Mouse (Mus musculus) cerebellum, adult 2 months (tissue): ENCODE data around the gene Dip2c. TPM values are rescaled to one million over a fixed set of nuclear protein-coding genes. Genes with fewer than 3 reads are reported as not detected.

ENCODE experiments used
- DNase-seq, 2 experiments: peaks; one replicate each; pipeline ENCODE4 v3.0.0; 2021
- H3K27ac ChIP-seq: fragments of 200-500 bp; 2 replicates; pipeline ENCODE4 v1.5.1; 2012; ENCODE audit warnings: low read length, control low read depth, inconsistent platforms; ENCODE audit not compliant: insufficient read depth
- H3K27me3 ChIP-seq: fragments of 200-500 bp; 2 replicates; pipeline ENCODE4 v1.6.1; 2012; ENCODE audit warnings: inconsistent platforms, mild to moderate bottlenecking, low read length, moderate library complexity; ENCODE audit not compliant: control insufficient read depth, insufficient read depth
- H3K4me1 ChIP-seq: fragments of 200-500 bp; 2 replicates; pipeline ENCODE4 v1.6.1; 2011; ENCODE audit warnings: low read length; ENCODE audit not compliant: control insufficient read depth, insufficient read depth
- H3K4me3 ChIP-seq: fragments of 200-500 bp; replicated peaks from 2 replicates; pipeline ENCODE3; 2011; ENCODE audit warnings: mild to moderate bottlenecking, low read depth, low read length, control low read depth; ENCODE audit not compliant: insufficient read depth
- CTCF ChIP-seq: fragments of 200-500 bp; IDR thresholded peaks from 2 replicates; pipeline ENCODE4 v1.5.1; 2011; ENCODE audit warnings: low read depth, mild to moderate bottlenecking, control low read depth, low read length, moderate library complexity, borderline replicate concordance; ENCODE audit not compliant: insufficient read depth
- POLR2A ChIP-seq: fragments of 200-500 bp; IDR thresholded peaks from 2 replicates; pipeline ENCODE4 v1.6.1; 2011; ENCODE audit warnings: low read length, control low read depth, borderline replicate concordance; ENCODE audit not compliant: insufficient read depth
- WGBS: fragments of 180-500 bp; shearing (Covaris S2); methylation state at CpG from one replicate; pipeline ENCODE4 v1.1.7; 2018; 5-methylcytosine and 5-hydroxymethylcytosine counted together
- polyA plus RNA-seq: library from polyadenylated mRNA; depleted of rRNA; stranded (reverse); fragments of >200 nt; gene quantifications from 2 replicates; pipeline ENCODE4 v1.2.3, GENCODE M21; 2012

Gene Dip2c
- polyA plus RNA-seq, 1 experiment: 22.8 TPM

- Histone ChIP-seq H3K4me3 (peak overlapping the region; percentile 86), H3K27ac (peak overlapping the region; percentile 82; the same call in 1 of the 2 replicates), H3K4me1 (peaks cover 5% of the 10 kb centered on the region; the same call in 1 of the 2 replicates), H3K27me3 (no peaks in the 10 kb centered on the region)
- no peak for TF ChIP-seq CTCF
- TF ChIP-seq POLR2A: no peak; the same call in 1 of the 2 replicates
- peak in 1 of 2 experiments; percentile 52 for DNase-seq
- WGBS: under 1% methylated on average over 15 of the region's 15 CpGs
Measured at GRCm38 (mm10) chr13:9277621-9277960, 1.3 kb downstream of the Dip2c start.

- Histone ChIP-seq H3K27me3 (no peaks in the 10 kb centered on the region), H3K27ac (no peak overlapping the region), H3K4me3 (no peak overlapping the region), H3K4me1 (peaks cover 8% of the 10 kb centered on the region; the same call in 1 of the 2 replicates)
- no peak for DNase-seq
- TF ChIP-seq POLR2A: no peak
- no peak for TF ChIP-seq CTCF
- 86% methylated on average over 5 of the region's 5 CpGs for WGBS
Measured at GRCm38 (mm10) chr13:9278636-9279035, 2.3 kb downstream of the Dip2c start.

GRCm38 (mm10) chr13:9283050-9283449 is 6.7 kb downstream of the Dip2c start:
- Histone ChIP-seq H3K27ac (no peak overlapping the region), H3K4me1 (peaks cover 8% of the 10 kb centered on the region; the same call in 1 of the 2 replicates), H3K4me3 (no peak overlapping the region), H3K27me3 (no peaks in the 10 kb centered on the region)
- DNase-seq: no peak
- TF ChIP-seq POLR2A (no peak), CTCF (no peak)
- WGBS: 81% methylated on average over 13 of the region's 13 CpGs

- WGBS: 39% methylated on average over 2 of the region's 2 CpGs
- H3K4me1 ChIP-seq: peaks cover 5% of the 10 kb centered on the region; the same call in 1 of the 2 replicates
- no peaks in the 10 kb centered on the region for H3K27me3 ChIP-seq
- TF ChIP-seq POLR2A (no peak), CTCF (no peak)
- DNase-seq: no peak
- no peak overlapping the region for H3K4me3 ChIP-seq
- H3K27ac ChIP-seq: no peak overlapping the region
Measured at GRCm38 (mm10) chr13:9289916-9290315, 13.6 kb downstream of the Dip2c start.

- 84% methylated on average over 6 of the region's 6 CpGs for WGBS
- peaks cover 2% of the 10 kb centered on the region; the same call in 1 of the 2 replicates for H3K4me1 ChIP-seq
Measured at GRCm38 (mm10) chr13:9296285-9296684, 20.0 kb downstream of the Dip2c start.

GRCm38 (mm10) chr13:9297266-9297665 is 20.9 kb downstream of the Dip2c start:
- H3K27me3 ChIP-seq: no peaks in the 10 kb centered on the region
- DNase-seq: no peak
- 80% methylated on average over 3 of the region's 3 CpGs for WGBS

More at GRCm38 (mm10) chr13:9296285-9296684, 20.0 kb downstream of the Dip2c start:
- Histone ChIP-seq H3K4me3 (no peak overlapping the region), H3K27ac (no peak overlapping the region), H3K27me3 (no peaks in the 10 kb centered on the region)
- DNase-seq: no peak
- TF ChIP-seq POLR2A (no peak), CTCF (no peak)

GRCm38 (mm10) chr13:9297689-9298088 is 21.4 kb downstream of the Dip2c start:
- WGBS: 62% methylated on average over 3 of the region's 3 CpGs
- no peak overlapping the region for H3K27ac ChIP-seq
- DNase-seq: no peak
- no peak for TF ChIP-seq CTCF
- TF ChIP-seq POLR2A: no peak
- H3K4me1 ChIP-seq: peaks cover 2% of the 10 kb centered on the region; the same call in 1 of the 2 replicates
- H3K27me3 ChIP-seq: no peaks in the 10 kb centered on the region
- H3K4me3 ChIP-seq: no peak overlapping the region

More at GRCm38 (mm10) chr13:9297266-9297665, 20.9 kb downstream of the Dip2c start:
- Histone ChIP-seq H3K27ac (no peak overlapping the region), H3K4me3 (no peak overlapping the region), H3K4me1 (peaks cover 2% of the 10 kb centered on the region; the same call in 1 of the 2 replicates)
- TF ChIP-seq CTCF (no peak), POLR2A (no peak)

GRCm38 (mm10) chr13:9299657-9300056 is 23.3 kb downstream of the Dip2c start:
- 87% methylated on average over 2 of the region's 2 CpGs for WGBS
- Histone ChIP-seq H3K4me1 (no peaks in the 10 kb centered on the region), H3K4me3 (no peak overlapping the region), H3K27me3 (no peaks in the 10 kb centered on the region), H3K27ac (no peak overlapping the region)
- DNase-seq: no peak
- TF ChIP-seq CTCF: no peak
- TF ChIP-seq POLR2A: no peak

- 70% methylated on average over 6 of the region's 6 CpGs for WGBS
- no peak for DNase-seq
- H3K4me3 ChIP-seq: no peak overlapping the region
- no peaks in the 10 kb centered on the region for H3K27me3 ChIP-seq
- no peak for TF ChIP-seq POLR2A
- TF ChIP-seq CTCF: no peak
- no peaks in the 10 kb centered on the region for H3K4me1 ChIP-seq
- H3K27ac ChIP-seq: no peak overlapping the region
Measured at GRCm38 (mm10) chr13:9308863-9309262, 32.5 kb downstream of the Dip2c start.
